Mouse (Mus musculus) thymus, postnatal 0 days (tissue): ENCODE measurements at regions not wholly inside any gene's neighbourhood (a gene's known extent, or its start where the extent isn't known, plus 50 kb on each side); places are given as distances from the start of the nearest gene placed in this dataset.

Experiments used
- DNase-seq: peaks from one replicate; pipeline ENCODE4 v3.0.0-alpha.2; 2015; ENCODE audit warnings: low spot score

- no peak for DNase-seq
Observed at GRCm38 (mm10) chr11:84638353-84638752, 113.0 kb upstream of the Lhx1 start.

- DNase-seq: no peak
Observed at GRCm38 (mm10) chr11:84637268-84637667, 111.9 kb upstream of the Lhx1 start.

GRCm38 (mm10) chr11:84634990-84635389, 109.7 kb upstream of the Lhx1 start:
- DNase-seq: no peak

- DNase-seq: no peak
Observed at GRCm38 (mm10) chr11:84633300-84633699, 108.0 kb upstream of the Lhx1 start.

GRCm38 (mm10) chr11:84628111-84628510, 102.8 kb upstream of the Lhx1 start:
- no peak for DNase-seq

GRCm38 (mm10) chr11:84627685-84628084, 102.3 kb upstream of the Lhx1 start:
- DNase-seq: no peak

- DNase-seq: no peak
Observed at GRCm38 (mm10) chr11:84627259-84627658, 101.9 kb upstream of the Lhx1 start.

- no peak for DNase-seq
Observed at GRCm38 (mm10) chr11:84624100-84624499, 98.8 kb upstream of the Lhx1 start.

- DNase-seq: no peak
Observed at GRCm38 (mm10) chr11:84619713-84620112, 94.4 kb upstream of the Lhx1 start.

- no peak for DNase-seq
Observed at GRCm38 (mm10) chr11:84618576-84618975, 93.2 kb upstream of the Lhx1 start.

- DNase-seq: peak; percentile 4
Observed at GRCm38 (mm10) chr11:84612982-84613720, 87.8 kb upstream of the Lhx1 start.

- DNase-seq: peak; percentile 40
Observed at GRCm38 (mm10) chr11:84611625-84611879, 86.2 kb upstream of the Lhx1 start.

- DNase-seq: no peak
Observed at GRCm38 (mm10) chr11:84610774-84611624, 85.7 kb upstream of the Lhx1 start.

- DNase-seq: no peak
Observed at GRCm38 (mm10) chr11:84604781-84605180, 79.4 kb upstream of the Lhx1 start.

GRCm38 (mm10) chr11:84599267-84599841, 74.0 kb upstream of the Lhx1 start:
- DNase-seq: no peak

GRCm38 (mm10) chr11:84597572-84598295, 72.4 kb upstream of the Lhx1 start:
- DNase-seq: no peak

GRCm38 (mm10) chr11:84592715-84593339, 67.5 kb upstream of the Lhx1 start:
- DNase-seq: no peak

- DNase-seq: no peak
Observed at GRCm38 (mm10) chr11:84587107-84587506, 61.8 kb upstream of the Lhx1 start.

GRCm38 (mm10) chr11:84585626-84586025, 60.3 kb upstream of the Lhx1 start:
- no peak for DNase-seq

- no peak for DNase-seq
Observed at GRCm38 (mm10) chr11:84578805-84579541, 53.6 kb upstream of the Lhx1 start.
